Mouse (Mus musculus) B cell, adult 2 months (primary cell): Measurements from ENCODE around the gene Slc22a21.

Experiments used
- DNase-seq, 2 experiments: peaks; one replicate each; pipeline ENCODE4 v3.0.0; 2022

Gene Slc22a21

GRCm38 (mm10) chr11:53900991-53901390, 79.1 kb downstream of the Slc22a21 start:
- no peak for DNase-seq

GRCm38 (mm10) chr11:53899981-53900380, 80.2 kb downstream of the Slc22a21 start:
- no peak for DNase-seq
